Mouse (Mus musculus) forebrain, embryonic 10.5 days (tissue): Measurements from ENCODE around the gene Rfc2. TPM values are rescaled to one million over a fixed set of nuclear protein-coding genes. Genes with fewer than 3 reads are reported as not detected.

ENCODE experiments used
- DNase-seq: peaks from one replicate; pipeline ENCODE4 v3.0.0-alpha.2; 2017; ENCODE audit warnings: low spot score; ENCODE audit errors: extremely low spot score
- H3K27ac ChIP-seq: fragments of 300-500 bp; sonication (generic); 2 replicates; pipeline ENCODE4 v1.5.1; 2016; ENCODE audit warnings: mild to moderate bottlenecking
- H3K27me3 ChIP-seq: fragments of 300-500 bp; sonication (generic); 2 replicates; pipeline ENCODE4 v1.6.1; 2016; ENCODE audit warnings: mild to moderate bottlenecking; ENCODE audit not compliant: poor library complexity, severe bottlenecking
- H3K36me3 ChIP-seq: fragments of 300-500 bp; sonication (generic); replicated peaks from 2 replicates; pipeline ENCODE4 v1.6.1; 2016; ENCODE audit warnings: mild to moderate bottlenecking, moderate library complexity
- H3K4me1 ChIP-seq: fragments of 300-500 bp; sonication (generic); 2 replicates; pipeline ENCODE4 v1.6.1; 2016
- H3K4me3 ChIP-seq: fragments of 300-500 bp; sonication (generic); 2 replicates; pipeline ENCODE4 v1.5.1; 2016; ENCODE audit warnings: mild to moderate bottlenecking, moderate library complexity
- H3K9me3 ChIP-seq: fragments of 300-500 bp; sonication (generic); 2 replicates; pipeline ENCODE4 v1.6.1; 2016; ENCODE audit warnings: mild to moderate bottlenecking, moderate library complexity
- WGBS: fragments of 180-500 bp; shearing (Covaris S2); methylation state at CpG from one replicate; pipeline ENCODE4 v1.1.7; 2016; 5-methylcytosine and 5-hydroxymethylcytosine counted together
- polyA plus RNA-seq: library from polyadenylated mRNA; unstranded; fragments of >200 nt; fragmentation: Nextera tagmentation; extraction: Ambion mirVana; gene quantifications from 2 replicates; pipeline ENCODE4 v1.2.1, GENCODE M21; 2016

Gene Rfc2
- polyA plus RNA-seq, 1 experiment from 2014 or later: 440 TPM

- 2% methylated on average over 52 of the region's 52 CpGs for WGBS
Measured at GRCm38 (mm10) chr5:134551233-134552109, 29.7 kb upstream of the Rfc2 start.

GRCm38 (mm10) chr5:134552110-134552972 is 28.8 kb upstream of the Rfc2 start, which contains the start of gene Clip2:
Gene Clip2 (minus strand): TSS chr5:134552434.
- under 1% methylated on average over 61 of the region's 61 CpGs for WGBS
- H3K4me1 ChIP-seq: peaks cover 58% of the 10 kb centered on the region

More at GRCm38 (mm10) chr5:134551233-134552109, 29.7 kb upstream of the Rfc2 start:
- Histone ChIP-seq H3K27me3 (no peaks in the 10 kb centered on the region), H3K27ac (peak overlapping the region; percentile 95), H3K36me3 (peaks cover 3% of the 10 kb centered on the region), H3K4me3 (peak overlapping the region; percentile 94), H3K9me3 (no peaks in the 10 kb centered on the region), H3K4me1 (peaks cover 58% of the 10 kb centered on the region)
- peak; percentile 37 for DNase-seq

GRCm38 (mm10) chr5:134553951-134554546 is 27.1 kb upstream of the Rfc2 start:
- DNase-seq: no peak
- no peak overlapping the region for H3K4me3 ChIP-seq
- peaks cover 3% of the 10 kb centered on the region; the same call in 1 of the 2 replicates for H3K36me3 ChIP-seq
- WGBS: 89% methylated on average over 5 of the region's 5 CpGs
- H3K4me1 ChIP-seq: peaks cover 51% of the 10 kb centered on the region
- no peak overlapping the region for H3K27ac ChIP-seq
- no peaks in the 10 kb centered on the region for H3K27me3 ChIP-seq
- H3K9me3 ChIP-seq: no peaks in the 10 kb centered on the region

More at GRCm38 (mm10) chr5:134552110-134552972, 28.8 kb upstream of the Rfc2 start, which contains the start of gene Clip2:
- Histone ChIP-seq H3K36me3 (peaks cover 3% of the 10 kb centered on the region), H3K27me3 (no peaks in the 10 kb centered on the region), H3K27ac (peak within 1 kb of the TSS; percentile 95), H3K9me3 (no peaks in the 10 kb centered on the region), H3K4me3 (peak within 1 kb of the TSS; percentile 94)
- DNase-seq: peak; percentile 92

DNA sequence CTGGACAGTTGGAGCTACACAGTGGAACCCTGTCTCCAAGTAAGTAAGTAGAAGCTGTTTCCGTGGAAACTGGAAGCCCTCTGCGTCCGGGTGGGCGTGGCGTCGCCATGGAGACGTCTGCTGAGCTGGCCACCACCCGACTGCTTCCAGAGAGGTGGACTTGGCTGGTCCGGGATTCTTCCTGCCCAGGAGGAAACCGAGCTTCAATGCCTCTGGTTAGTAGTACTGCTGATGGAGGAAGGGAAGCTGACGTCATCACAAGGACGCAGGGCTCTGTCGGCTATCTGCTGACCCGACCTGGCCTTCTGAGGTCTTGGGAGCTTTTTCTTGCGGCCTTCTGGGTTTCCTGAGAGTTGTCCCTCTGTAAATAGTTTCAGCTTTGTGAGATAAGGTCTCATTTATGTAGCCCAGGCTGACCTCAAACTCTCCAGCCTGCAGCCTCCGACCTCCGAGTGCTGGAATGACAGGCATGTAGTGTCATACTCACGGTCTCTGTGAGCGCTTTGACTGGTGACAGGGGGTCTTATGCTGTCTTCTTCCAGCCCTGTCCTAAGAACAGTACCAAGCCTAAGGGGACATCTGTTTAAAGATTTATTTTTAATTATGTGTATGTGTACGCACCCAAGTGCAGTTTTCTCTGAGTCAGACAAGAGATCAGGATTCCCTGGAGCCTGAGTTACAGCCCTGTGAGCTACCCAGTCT is 25.6 kb upstream of the Rfc2 start:
- Histone ChIP-seq H3K4me3 (peak overlapping the region; percentile 41), H3K4me1 (peaks cover 39% of the 10 kb centered on the region), H3K27ac (peak overlapping the region; percentile 77), H3K36me3 (0 out of 2 replicates have a peak, but pooled peaks cover under 1% of the 10 kb centered on the region), H3K9me3 (no peaks in the 10 kb centered on the region), H3K27me3 (no peaks in the 10 kb centered on the region)
- peak; percentile 87 for DNase-seq
- 16% methylated on average over 20 of the region's 20 CpGs for WGBS

DNA sequence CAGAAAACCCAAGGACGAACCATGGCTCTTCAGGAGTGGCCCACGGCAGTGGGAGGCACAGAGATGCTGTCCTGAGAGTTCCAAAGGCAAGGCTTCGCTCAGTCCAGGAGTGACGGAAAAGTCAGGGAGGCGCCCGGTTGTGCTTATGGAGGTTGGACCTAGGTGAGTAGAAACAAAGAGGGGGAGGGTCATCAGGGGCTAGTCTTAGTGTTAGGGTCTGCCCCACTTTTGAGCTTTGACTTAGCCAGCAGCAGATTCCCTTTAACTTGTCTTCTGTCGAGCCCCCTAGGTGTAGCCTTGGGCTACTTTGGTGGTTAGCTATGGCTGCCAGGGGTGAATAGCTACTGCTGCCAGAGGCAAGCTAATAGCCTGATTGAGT is 21.1 kb upstream of the Rfc2 start, which contains the start of gene Syna:
TSS of gene Syna (minus strand) at position 101 of the 379 bp plus-strand sequence.
- 90% methylated on average over 7 of the region's 7 CpGs for whole genome bisulfite sequencing
- no peaks in the 10 kb centered on the region for H3K36me3 ChIP-seq
- H3K4me3 ChIP-seq: no peak within 1 kb of the TSS
- H3K9me3 ChIP-seq: no peaks in the 10 kb centered on the region
- H3K27me3 ChIP-seq: no peaks in the 10 kb centered on the region
- peaks cover 12% of the 10 kb centered on the region for H3K4me1 ChIP-seq
- no peak within 1 kb of the TSS for H3K27ac ChIP-seq
- no peak for DNase-seq

- Histone ChIP-seq H3K9me3 (no peaks in the 10 kb centered on the region), H3K4me1 (peaks cover 7% of the 10 kb centered on the region), H3K27me3 (no peaks in the 10 kb centered on the region), H3K36me3 (no peaks in the 10 kb centered on the region), H3K27ac (no peak overlapping the region), H3K4me3 (no peak overlapping the region)
- 79% methylated on average over 16 of the region's 16 CpGs for WGBS
- no peak for DNase-seq
Measured at GRCm38 (mm10) chr5:134560450-134561171, 20.6 kb upstream of the Rfc2 start.

- WGBS: 96% methylated on average over 2 of the region's 2 CpGs
- Histone ChIP-seq H3K9me3 (no peaks in the 10 kb centered on the region), H3K27me3 (no peaks in the 10 kb centered on the region), H3K4me1 (peaks cover 14% of the 10 kb centered on the region), H3K27ac (no peak overlapping the region), H3K4me3 (no peak overlapping the region), H3K36me3 (no peaks in the 10 kb centered on the region)
- no peak for DNase-seq
Measured at GRCm38 (mm10) chr5:134564272-134564671, 16.9 kb upstream of the Rfc2 start.

GRCm38 (mm10) chr5:134565696-134566095 is 15.5 kb upstream of the Rfc2 start:
- Histone ChIP-seq H3K9me3 (peaks cover under 1% of the 10 kb centered on the region; the same call in 1 of the 2 replicates), H3K4me1 (peaks cover 14% of the 10 kb centered on the region), H3K27me3 (no peaks in the 10 kb centered on the region), H3K36me3 (no peaks in the 10 kb centered on the region), H3K27ac (no peak overlapping the region), H3K4me3 (no peak overlapping the region)
- no peak for DNase-seq
- WGBS: 93% methylated on average over 6 of the region's 6 CpGs

DNA sequence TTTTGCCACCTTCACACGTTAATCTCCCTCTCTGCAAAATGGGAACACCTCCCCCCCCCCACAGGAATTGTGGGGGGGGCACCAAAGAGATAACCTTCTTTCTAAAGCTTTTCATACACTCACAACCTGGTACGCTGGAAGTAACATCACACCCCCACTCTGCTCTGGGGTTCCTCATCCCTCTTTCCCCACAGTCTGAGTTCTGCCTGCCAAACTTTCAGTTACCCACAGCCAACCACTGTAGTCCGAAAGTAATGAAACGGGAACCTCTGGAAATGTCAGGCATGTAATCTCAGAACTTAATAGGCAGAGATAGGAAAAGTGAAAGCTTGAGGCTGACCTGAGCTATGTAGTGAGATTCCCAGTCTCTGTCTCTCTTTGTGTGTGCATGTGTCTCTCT is 13.7 kb upstream of the Rfc2 start:
- peaks cover 2% of the 10 kb centered on the region for H3K27me3 ChIP-seq
- peaks cover 24% of the 10 kb centered on the region for H3K4me1 ChIP-seq
- H3K4me3 ChIP-seq: no peak overlapping the region
- H3K36me3 ChIP-seq: no peaks in the 10 kb centered on the region
- no peak for DNase-seq
- H3K27ac ChIP-seq: no peak overlapping the region
- WGBS: 89% methylated on average over 4 of the region's 4 CpGs
- H3K9me3 ChIP-seq: peaks cover 5% of the 10 kb centered on the region; the same call in 1 of the 2 replicates

DNA sequence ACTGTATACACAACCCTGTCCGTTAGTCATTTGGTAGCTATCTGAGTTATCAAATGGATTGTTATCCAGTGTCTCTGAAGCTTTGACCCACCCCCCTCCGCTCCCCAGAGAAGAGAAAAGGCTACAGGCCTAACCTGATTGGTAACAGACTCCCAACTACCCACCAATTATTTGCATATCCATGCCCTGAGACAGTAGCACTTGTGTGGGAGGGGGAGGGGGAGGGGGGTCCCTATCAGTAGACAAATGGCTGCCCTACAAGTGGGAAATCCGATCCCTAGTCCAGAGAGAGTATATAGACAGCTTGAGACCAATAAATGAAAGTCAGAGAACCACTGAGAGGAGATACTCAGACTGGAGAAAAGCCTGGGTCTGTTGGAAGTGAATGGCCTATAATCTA is 13.1 kb upstream of the Rfc2 start:
- no peaks in the 10 kb centered on the region for H3K36me3 ChIP-seq
- peaks cover 8% of the 10 kb centered on the region for H3K27me3 ChIP-seq
- H3K9me3 ChIP-seq: peaks cover 5% of the 10 kb centered on the region; the same call in 1 of the 2 replicates
- H3K27ac ChIP-seq: no peak overlapping the region
- H3K4me3 ChIP-seq: no peak overlapping the region
- no peak for DNase-seq
- 73% methylated on average over 3 of the region's 3 CpGs for WGBS
- peaks cover 29% of the 10 kb centered on the region for H3K4me1 ChIP-seq

DNA sequence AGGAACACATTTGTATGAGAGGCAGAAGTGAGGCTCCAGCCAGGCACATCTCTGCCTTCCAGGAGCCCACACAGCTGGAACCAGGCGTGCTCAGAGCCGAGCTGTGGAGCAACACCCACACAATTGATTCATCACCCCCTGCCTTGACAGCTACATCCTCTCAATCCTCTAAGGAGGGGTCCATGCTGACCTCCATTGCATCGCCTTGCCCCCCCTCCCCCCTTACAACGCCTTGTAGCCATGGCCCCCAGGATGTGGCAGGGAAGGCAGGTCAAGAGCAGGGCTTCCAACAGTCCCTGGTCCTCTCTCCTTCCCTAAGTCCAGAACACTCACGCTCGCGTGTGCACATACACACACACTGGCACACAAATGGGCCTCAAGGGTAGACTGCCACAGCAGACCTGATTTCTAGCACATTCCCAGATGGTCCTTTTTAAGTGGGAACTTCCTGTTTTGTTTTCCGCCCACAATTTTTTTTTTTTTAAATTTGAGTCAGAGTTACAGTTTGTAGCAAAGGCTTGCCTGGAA is 12.1 kb upstream of the Rfc2 start:
- WGBS: 77% methylated on average over 8 of the region's 8 CpGs
- Histone ChIP-seq H3K36me3 (no peaks in the 10 kb centered on the region), H3K27ac (peak overlapping the region; percentile 31; the same call in 1 of the 2 replicates), H3K4me1 (peaks cover 29% of the 10 kb centered on the region), H3K9me3 (peaks cover 5% of the 10 kb centered on the region; the same call in 1 of the 2 replicates), H3K27me3 (peaks cover 15% of the 10 kb centered on the region), H3K4me3 (no peak overlapping the region)
- no peak for DNase-seq
